Mouse (Mus musculus) stomach, postnatal 0 days (tissue): ENCODE measurements around the gene Olr1.

Source experiments
- CTCF ChIP-seq: IDR thresholded peaks from 2 replicates; pipeline ENCODE4 v1.5.1; 2016; ENCODE audit warnings: antibody characterized with exemption, low read depth, mild to moderate bottlenecking, moderate library complexity
- EP300 ChIP-seq: optimal IDR thresholded peaks from 2 replicates; pipeline ENCODE3; 2016; ENCODE audit warnings: antibody characterized with exemption

GRCm38 (mm10) chr6:129530261-129530660 is 23.3 kb upstream of the Olr1 start:
- TF ChIP-seq CTCF (no peak), EP300 (no peak)
